In the genomic region with DNA sequence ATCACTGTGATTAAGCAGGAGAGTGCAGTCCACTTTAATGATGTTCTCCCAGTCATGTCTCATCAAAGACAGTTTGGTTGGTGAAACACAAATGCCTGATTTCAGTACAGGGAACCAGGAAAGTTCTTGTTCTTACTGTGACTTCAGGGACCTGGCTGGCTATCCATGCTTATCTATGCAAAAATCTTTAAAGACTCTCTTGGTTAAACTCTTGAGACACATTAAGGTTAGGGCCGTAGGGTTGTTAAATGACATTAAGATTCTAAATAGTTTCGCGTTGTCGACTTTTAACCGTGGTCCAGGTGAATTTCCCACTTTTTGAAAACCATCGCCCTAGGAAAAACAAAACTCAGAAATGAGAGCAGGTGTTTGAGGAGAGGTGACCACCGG, we compare ENCODE assay signal across 8 mouse cellular contexts. TPM values are rescaled to one million over a fixed set of nuclear protein-coding genes. Genes with fewer than 3 reads are reported as not detected.
DNase-seq lines count a peak whose midpoint lies in the region; ATAC-seq and TF ChIP-seq lines count a peak whose summit lies in the region.

No protein-coding gene starts in this region.

- H3K27ac ChIP-seq in heart, embryonic 10.5 days: peak overlapping the region; percentile 98
- peak overlapping the region; percentile 86 for H3K27ac ChIP-seq in forebrain, embryonic 15.5 days (replicated peaks)
- H3K27ac ChIP-seq in liver, embryonic 16.5 days (ENCODE audit: low read length): peak overlapping the region; percentile 90

- peak overlapping the region; percentile 78 for H3K9ac ChIP-seq in forebrain, embryonic 15.5 days (replicated peaks)
- peak overlapping the region; percentile 67 for H3K9ac ChIP-seq in liver, embryonic 16.5 days (ENCODE audit: low read depth, low read length)

- no peak for TF ChIP-seq CTCF in E14TG2a.4 (conservative IDR thresholded peaks at IDR 0.05; ENCODE audit: low read length)

- H3K4me3 ChIP-seq in heart, embryonic 10.5 days: peak overlapping the region; percentile 73
- peak overlapping the region; percentile 81 for H3K4me3 ChIP-seq in E14TG2a.4 (replicated peaks; ENCODE audit: low read length)
- H3K4me3 ChIP-seq in forebrain, embryonic 15.5 days: peak overlapping the region; percentile 72
- peak overlapping the region; percentile 66 for H3K4me3 ChIP-seq in liver, embryonic 16.5 days (ENCODE audit: low read depth, low read length)

- peak overlapping the region; percentile 66 for H3K4me2 ChIP-seq in forebrain, embryonic 15.5 days (replicated peaks)
- peak overlapping the region; percentile 72 for H3K4me2 ChIP-seq in liver, embryonic 16.5 days (ENCODE audit: low read depth, low read length)

- WGBS in heart, embryonic 10.5 days: 5% methylated on average over 7 of the region's 7 CpGs
- 2% methylated on average over 7 of the region's 7 CpGs for WGBS in forebrain, embryonic 15.5 days
- under 1% methylated on average over 7 of the region's 7 CpGs for WGBS in liver, embryonic 16.5 days (ENCODE audit: insufficient replicate concordance)

- no peaks in the 10 kb centered on the region for H3K9me3 ChIP-seq in heart, embryonic 10.5 days
- no peaks in the 10 kb centered on the region for H3K9me3 ChIP-seq in E14TG2a.4 (ENCODE audit: low read length)
- no peaks in the 10 kb centered on the region for H3K9me3 ChIP-seq in forebrain, embryonic 15.5 days
- H3K9me3 ChIP-seq in liver, embryonic 16.5 days (replicated peaks; ENCODE audit: control insufficient read depth, low read length): no peaks in the 10 kb centered on the region

- H3K27me3 ChIP-seq in heart, embryonic 10.5 days (ENCODE audit: insufficient read depth, poor library complexity, severe bottlenecking): no peaks in the 10 kb centered on the region
- H3K27me3 ChIP-seq in E14TG2a.4 (ENCODE audit: insufficient read depth, low read length): 0 out of 2 replicates have a peak, but pooled peaks cover 2% of the 10 kb centered on the region
- no peaks in the 10 kb centered on the region for H3K27me3 ChIP-seq in forebrain, embryonic 15.5 days
- H3K27me3 ChIP-seq in liver, embryonic 16.5 days (ENCODE audit: control insufficient read depth, insufficient read depth, low read depth, low read length): no peaks in the 10 kb centered on the region

- H3K4me1 ChIP-seq in heart, embryonic 10.5 days: no peaks in the 10 kb centered on the region
- H3K4me1 ChIP-seq in E14TG2a.4 (replicated peaks; ENCODE audit: low read depth, low read length): peaks cover 13% of the 10 kb centered on the region
- H3K4me1 ChIP-seq in forebrain, embryonic 15.5 days: peaks cover 6% of the 10 kb centered on the region; the same call in 1 of the 2 replicates
- no peaks in the 10 kb centered on the region for H3K4me1 ChIP-seq in liver, embryonic 16.5 days (ENCODE audit: control insufficient read depth, low read depth, low read length)

- peak; percentile 5; the same call in 1 of the 2 replicates for ATAC-seq in forebrain, embryonic 15.5 days (replicated peaks)
- no peak for ATAC-seq in liver, embryonic 16.5 days (ENCODE audit: low read depth)
- no peak for ATAC-seq in activated CD4-positive, CD25-positive, alpha-beta regulatory T cell, adult 4 months
- no peak for ATAC-seq in erythroid progenitor cell, adult 5-6 weeks (replicated peaks; ENCODE audit: low FRiP score, poor library complexity, severe bottlenecking)

- DNase-seq in heart, embryonic 10.5 days (ENCODE audit: low spot score): no peak
- no peak for DNase-seq in heart, postnatal 36 days
- DNase-seq in ovary, postnatal 14 days (ENCODE audit: low spot score): no peak

- intact Hi-C loops in heart, postnatal 36 days (cut with DNase I): loop anchor here (5.0 to 10.0 kb wide), 2 partner anchors 39 to 251 kb away; no protein-coding TSS in a partner anchor

- H3K36me3 ChIP-seq in heart, embryonic 10.5 days: no peaks in the 10 kb centered on the region
- no peaks in the 10 kb centered on the region for H3K36me3 ChIP-seq in E14TG2a.4 (ENCODE audit: insufficient read depth, low read length)
- H3K36me3 ChIP-seq in forebrain, embryonic 15.5 days: no peaks in the 10 kb centered on the region
- H3K36me3 ChIP-seq in liver, embryonic 16.5 days (ENCODE audit: control insufficient read depth, insufficient read depth): no peaks in the 10 kb centered on the region

RNA-seq across cellular contexts. Expression of gene Gbe1, which starts 0.3 kb away (rescaled TPM):
- polyA plus RNA-seq in heart, embryonic 10.5 days (2016; fragmentation: Nextera tagmentation; extraction: Ambion mirVana): 24.3 and 44.1 TPM in 2 replicates
- 10 to 100 TPM; 44.8 to 46.1 TPM for total RNA-seq in heart, postnatal 36 days (2021)
- 10.6 and 13.4 TPM in 2 replicates for polyA plus RNA-seq in forebrain, embryonic 15.5 days (2015; fragmentation: Nextera tagmentation; extraction: Ambion mirVana)
- polyA plus RNA-seq in liver, embryonic 16.5 days (2015; fragmentation: Nextera tagmentation; extraction: Ambion mirVana): 31.0 and 36.7 TPM in 2 replicates
- 10 to 100 TPM; 10.7 to 14.6 TPM for polyA plus RNA-seq in activated CD4-positive, CD25-positive, alpha-beta regulatory T cell, adult 4 months (2017; shearing (Covaris generic))
- 12.2 and 21.3 TPM in 2 replicates for total RNA-seq in erythroid progenitor cell, adult 5-6 weeks (2015; ENCODE audit: low replicate concordance)
- total RNA-seq in erythroid progenitor cell, adult 5-6 weeks (2017; ENCODE audit: low replicate concordance): 3.0 and 3.1 TPM in 2 replicates
